Mouse (Mus musculus): ENCODE measurements around the gene Glrx3. TPM values are rescaled to one million over a fixed set of nuclear protein-coding genes. Genes with fewer than 3 reads are reported as not detected.
"Not testable (repeated sequence)": the region's sequence is repeated elsewhere in the genome, so short reads cannot be mapped to it uniquely, and the experiment has no call there.

Glrx3 gene
- polyA plus RNA-seq, 1 experiment from 2014 or later: 345 TPM

GRCm38 (mm10) chr7:137414710-137415109 is 22.7 kb upstream of the Glrx3 start:
- Histone ChIP-seq H3K9me3 (ENCODE audit: control insufficient read depth, low read length) (no peaks in the 10 kb centered on the region), H3K9ac (ENCODE audit: low read length) (no peak overlapping the region), H3K4me2 (ENCODE audit: low read depth) (no peak overlapping the region), H3K4me1 (ENCODE audit: control insufficient read depth, insufficient read depth, low read length) (no peaks in the 10 kb centered on the region), H3K36me3 (ENCODE audit: control insufficient read depth, insufficient read depth, low read length) (no peaks in the 10 kb centered on the region), H3K27ac (ENCODE audit: low read depth, low read length) (no peak overlapping the region), H3K4me3 (ENCODE audit: low read depth, low read length) (no peak overlapping the region), H3K27me3 (ENCODE audit: control insufficient read depth, insufficient read depth, low read length) (no peaks in the 10 kb centered on the region)
- WGBS: 90% methylated on average over 7 of the region's 8 CpGs
- ATAC-seq (ENCODE audit: insufficient read depth, low FRiP score, low TSS enrichment) (no peak), DNase-seq (ENCODE audit: low spot score) (no peak)

DNA sequence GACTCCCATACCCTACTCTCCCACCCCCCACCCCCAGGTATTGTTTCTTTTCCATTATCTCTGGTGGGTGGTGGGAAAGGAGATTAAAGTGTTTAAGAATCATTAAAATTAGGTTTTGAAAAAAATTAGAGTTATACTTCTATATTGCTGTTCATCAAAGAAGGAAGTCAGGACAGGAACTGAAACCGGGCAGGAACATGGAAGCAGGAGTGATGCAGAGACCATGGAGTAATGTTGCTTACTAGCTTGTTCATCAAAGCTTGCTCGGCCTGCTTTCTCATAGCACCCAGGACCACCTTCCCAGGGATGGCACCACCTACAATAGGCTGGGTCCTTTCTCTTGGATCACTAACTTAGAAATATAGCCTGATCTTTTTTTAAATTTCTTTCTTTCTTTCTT is 16.9 kb upstream of the Glrx3 start:
- H3K36me3 ChIP-seq (ENCODE audit: control insufficient read depth, insufficient read depth, low read length): no peaks in the 10 kb centered on the region
- ATAC-seq (ENCODE audit: insufficient read depth, low FRiP score, low TSS enrichment): no peak
- H3K9ac ChIP-seq (ENCODE audit: low read length): no peak overlapping the region
- no peaks in the 10 kb centered on the region for H3K4me1 ChIP-seq (ENCODE audit: control insufficient read depth, insufficient read depth, low read length)
- H3K27me3 ChIP-seq (ENCODE audit: control insufficient read depth, insufficient read depth, low read length): no peaks in the 10 kb centered on the region
- H3K4me3 ChIP-seq (ENCODE audit: low read depth, low read length): no peak overlapping the region
- 89% methylated on average over 2 of the region's 2 CpGs for WGBS
- no peak for DNase-seq (ENCODE audit: low spot score)
- no peaks in the 10 kb centered on the region for H3K9me3 ChIP-seq (ENCODE audit: control insufficient read depth, low read length)
- H3K4me2 ChIP-seq (ENCODE audit: low read depth): no peak overlapping the region
- H3K27ac ChIP-seq (ENCODE audit: low read depth, low read length): no peak overlapping the region

GRCm38 (mm10) chr7:137421236-137421635 is 16.2 kb upstream of the Glrx3 start:
- Histone ChIP-seq H3K9ac (ENCODE audit: low read length) (no peak overlapping the region), H3K27me3 (ENCODE audit: control insufficient read depth, insufficient read depth, low read length) (no peaks in the 10 kb centered on the region), H3K4me2 (ENCODE audit: low read depth) (no peak overlapping the region), H3K4me3 (ENCODE audit: low read depth, low read length) (no peak overlapping the region), H3K27ac (ENCODE audit: low read depth, low read length) (no peak overlapping the region), H3K9me3 (ENCODE audit: control insufficient read depth, low read length) (no peaks in the 10 kb centered on the region), H3K4me1 (ENCODE audit: control insufficient read depth, insufficient read depth, low read length) (no peaks in the 10 kb centered on the region), H3K36me3 (ENCODE audit: control insufficient read depth, insufficient read depth, low read length) (no peaks in the 10 kb centered on the region)
- 94% methylated on average over 4 of the region's 4 CpGs for WGBS
- ATAC-seq (ENCODE audit: insufficient read depth, low FRiP score, low TSS enrichment) (no peak), DNase-seq (ENCODE audit: low spot score) (no peak)

DNA sequence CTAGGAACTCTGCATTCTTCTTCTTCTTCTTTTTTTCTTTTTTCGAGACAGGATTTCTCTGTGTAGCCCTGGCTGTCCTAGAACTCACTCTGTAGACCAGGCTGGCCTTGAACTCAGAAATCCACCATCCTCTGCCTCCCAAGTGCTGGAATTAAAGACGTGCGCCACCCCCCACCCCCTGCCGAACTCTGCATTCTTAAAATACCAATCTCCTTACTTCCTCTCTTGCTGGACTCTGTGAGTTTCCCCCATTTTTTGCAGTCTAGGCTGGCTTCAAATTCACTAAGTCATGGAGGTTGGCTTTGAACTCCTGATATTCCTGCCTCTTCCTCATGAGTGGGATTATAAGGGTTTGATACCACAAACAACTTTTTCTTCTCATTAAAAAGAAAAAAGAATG is 10.7 kb upstream of the Glrx3 start:
- Histone ChIP-seq H3K27me3 (ENCODE audit: control insufficient read depth, insufficient read depth, low read length) (no peaks in the 10 kb centered on the region), H3K27ac (ENCODE audit: low read depth, low read length) (no peak overlapping the region), H3K9me3 (ENCODE audit: control insufficient read depth, low read length) (no peaks in the 10 kb centered on the region), H3K4me3 (ENCODE audit: low read depth, low read length) (no peak overlapping the region), H3K4me2 (ENCODE audit: low read depth) (no peak overlapping the region), H3K9ac (ENCODE audit: low read length) (no peak overlapping the region), H3K4me1 (ENCODE audit: control insufficient read depth, insufficient read depth, low read length) (no peaks in the 10 kb centered on the region), H3K36me3 (ENCODE audit: control insufficient read depth, insufficient read depth, low read length) (no peaks in the 10 kb centered on the region)
- ATAC-seq (ENCODE audit: insufficient read depth, low FRiP score, low TSS enrichment) (no peak), DNase-seq (ENCODE audit: low spot score) (no peak)
- WGBS: 66% methylated on average over 4 of the region's 4 CpGs

- H3K9ac ChIP-seq (ENCODE audit: low read length): no peak overlapping the region
- WGBS: 46% methylated on average over 13 of the region's 13 CpGs
- H3K27ac ChIP-seq (ENCODE audit: low read depth, low read length): no peak overlapping the region
- no peaks in the 10 kb centered on the region for H3K27me3 ChIP-seq (ENCODE audit: control insufficient read depth, insufficient read depth, low read length)
- no peak overlapping the region for H3K4me3 ChIP-seq (ENCODE audit: low read depth, low read length)
- H3K36me3 ChIP-seq (ENCODE audit: control insufficient read depth, insufficient read depth, low read length): no peaks in the 10 kb centered on the region
- ATAC-seq (ENCODE audit: insufficient read depth, low FRiP score, low TSS enrichment) (no peak), DNase-seq (ENCODE audit: low spot score) (no peak)
- H3K4me1 ChIP-seq (ENCODE audit: control insufficient read depth, insufficient read depth, low read length): no peaks in the 10 kb centered on the region
- H3K4me2 ChIP-seq (ENCODE audit: low read depth): no peak overlapping the region
- no peaks in the 10 kb centered on the region for H3K9me3 ChIP-seq (ENCODE audit: control insufficient read depth, low read length)
These were observed 5.4 kb upstream of the Glrx3 start for GRCm38 (mm10) chr7:137431769-137432603.

DNA sequence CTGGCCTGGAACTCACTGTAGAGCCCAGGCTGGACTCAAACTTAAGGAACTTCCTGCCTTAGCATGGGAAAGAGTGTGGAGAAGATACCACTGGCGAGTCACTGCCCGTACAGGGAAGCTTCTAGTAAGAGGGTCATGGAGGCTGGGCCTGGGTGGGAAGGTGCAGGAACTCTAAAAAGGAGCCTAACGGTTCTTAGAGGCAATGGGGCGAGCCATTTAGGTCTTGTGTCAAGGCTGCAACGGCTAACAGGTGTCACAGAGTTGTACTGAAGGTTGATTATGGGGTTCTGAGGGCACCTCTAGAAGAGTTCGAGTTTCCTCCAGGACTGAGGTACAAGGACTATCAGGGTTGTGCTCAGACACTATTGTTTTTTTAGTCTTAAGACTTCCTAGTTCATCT is 513 bp upstream of the Glrx3 start:
- WGBS: 75% methylated on average over 6 of the region's 6 CpGs
- no peaks in the 10 kb centered on the region for H3K9me3 ChIP-seq (ENCODE audit: control insufficient read depth, low read length)
- H3K4me1 ChIP-seq (ENCODE audit: control insufficient read depth, insufficient read depth, low read length): peaks cover 6% of the 10 kb centered on the region; the same call in 1 of the 2 replicates
- H3K27ac ChIP-seq (ENCODE audit: low read depth, low read length): no peak overlapping the region
- ATAC-seq (ENCODE audit: insufficient read depth, low FRiP score, low TSS enrichment): no peak
- peak overlapping the region; percentile 95 for H3K9ac ChIP-seq (ENCODE audit: low read length)
- no peaks in the 10 kb centered on the region for H3K27me3 ChIP-seq (ENCODE audit: control insufficient read depth, insufficient read depth, low read length)
- DNase-seq (ENCODE audit: low spot score): no peak
- H3K36me3 ChIP-seq (ENCODE audit: control insufficient read depth, insufficient read depth, low read length): no peaks in the 10 kb centered on the region
- peak overlapping the region; percentile 97; the same call in 1 of the 2 replicates for H3K4me3 ChIP-seq (ENCODE audit: low read depth, low read length)
- peak overlapping the region; percentile 63; the same call in 1 of the 2 replicates for H3K4me2 ChIP-seq (ENCODE audit: low read depth)

DNA sequence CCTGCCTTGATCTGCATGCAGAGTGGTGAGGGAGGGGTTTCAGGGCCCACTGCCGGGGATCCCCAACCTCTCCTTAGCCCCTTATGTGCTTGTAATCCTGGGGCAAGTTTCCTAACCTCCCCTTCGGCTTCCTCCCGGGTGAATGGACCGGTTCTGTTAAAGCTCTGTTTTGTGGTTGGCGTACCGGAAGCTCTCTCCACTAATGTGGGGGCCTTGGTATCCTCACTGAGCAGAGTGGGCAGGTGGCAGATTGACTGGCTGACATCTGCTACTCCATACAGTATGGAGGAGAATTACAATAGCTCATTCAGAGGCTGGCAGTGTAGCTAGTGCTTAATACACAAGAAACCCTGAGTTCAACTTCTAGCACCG is 751 bp downstream of the Glrx3 start:
- Histone ChIP-seq H3K4me2 (ENCODE audit: low read depth) (peak overlapping the region; percentile 63), H3K9ac (ENCODE audit: low read length) (peak overlapping the region; percentile 95), H3K4me3 (ENCODE audit: low read depth, low read length) (peak overlapping the region; percentile 97), H3K27me3 (ENCODE audit: control insufficient read depth, insufficient read depth, low read length) (no peaks in the 10 kb centered on the region), H3K9me3 (ENCODE audit: control insufficient read depth, low read length) (no peaks in the 10 kb centered on the region), H3K27ac (ENCODE audit: low read depth, low read length) (peak overlapping the region; percentile 83), H3K4me1 (ENCODE audit: control insufficient read depth, insufficient read depth, low read length) (peaks cover 6% of the 10 kb centered on the region; the same call in 1 of the 2 replicates), H3K36me3 (ENCODE audit: control insufficient read depth, insufficient read depth, low read length) (no peaks in the 10 kb centered on the region)
- 6% methylated on average over 7 of the region's 7 CpGs for WGBS
- DNase-seq (ENCODE audit: low spot score): no peak
- peak; percentile 69; the same call in 1 of the 2 replicates for ATAC-seq (ENCODE audit: insufficient read depth, low FRiP score, low TSS enrichment)

DNA sequence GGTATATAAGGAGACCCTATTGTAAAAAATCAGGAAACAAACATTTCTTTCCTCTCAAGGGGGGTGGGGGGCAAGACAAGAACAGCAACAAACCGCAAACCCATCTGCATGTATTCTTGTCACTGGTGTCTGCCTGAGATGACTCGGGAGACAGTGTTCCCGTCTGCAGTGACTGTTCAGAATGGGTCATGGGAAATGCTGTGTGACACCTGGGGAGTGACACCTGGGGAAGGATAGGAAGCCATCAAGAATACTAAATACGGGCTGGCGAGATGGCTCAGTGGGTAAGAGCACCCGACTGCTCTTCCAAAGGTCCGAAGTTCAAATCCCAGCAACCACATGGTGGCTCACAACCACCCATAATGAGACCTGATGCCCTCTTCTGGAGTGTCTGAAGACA is 1.5 kb downstream of the Glrx3 start:
- H3K4me3 ChIP-seq (ENCODE audit: low read depth, low read length): peak overlapping the region; percentile 97; the same call in 1 of the 2 replicates
- H3K9ac ChIP-seq (ENCODE audit: low read length); H3K36me3 ChIP-seq (ENCODE audit: control insufficient read depth, insufficient read depth, low read length); H3K27ac ChIP-seq (ENCODE audit: low read depth, low read length); H3K4me1 ChIP-seq (ENCODE audit: control insufficient read depth, insufficient read depth, low read length); DNase-seq (ENCODE audit: low spot score); H3K27me3 ChIP-seq (ENCODE audit: control insufficient read depth, insufficient read depth, low read length); ATAC-seq (ENCODE audit: insufficient read depth, low FRiP score, low TSS enrichment); H3K9me3 ChIP-seq (ENCODE audit: control insufficient read depth, low read length): not testable (repeated sequence)
- peak overlapping the region; percentile 63 for H3K4me2 ChIP-seq (ENCODE audit: low read depth)
- 85% methylated on average over 7 of the region's 7 CpGs for WGBS

- Histone ChIP-seq H3K4me2 (ENCODE audit: low read depth) (no peak overlapping the region), H3K4me3 (ENCODE audit: low read depth, low read length) (no peak overlapping the region), H3K9ac (ENCODE audit: low read length) (no peak overlapping the region), H3K9me3 (ENCODE audit: control insufficient read depth, low read length) (no peaks in the 10 kb centered on the region), H3K36me3 (ENCODE audit: control insufficient read depth, insufficient read depth, low read length) (peaks cover 6% of the 10 kb centered on the region; the same call in 1 of the 2 replicates), H3K4me1 (ENCODE audit: control insufficient read depth, insufficient read depth, low read length) (peaks cover 6% of the 10 kb centered on the region; the same call in 1 of the 2 replicates), H3K27me3 (ENCODE audit: control insufficient read depth, insufficient read depth, low read length) (no peaks in the 10 kb centered on the region), H3K27ac (ENCODE audit: low read depth, low read length) (no peak overlapping the region)
- WGBS: 93% methylated on average over 4 of the region's 4 CpGs
- no peak for ATAC-seq (ENCODE audit: insufficient read depth, low FRiP score, low TSS enrichment)
- no peak for DNase-seq (ENCODE audit: low spot score)
These were observed 5.5 kb downstream of the Glrx3 start for GRCm38 (mm10) chr7:137442951-137443350.
